Mouse (Mus musculus) thymus, postnatal 25 days (tissue): ENCODE measurements around the gene Lingo1.

Source experiments
- DNase-seq: peaks from one replicate; pipeline ENCODE4 v3.0.0; 2022

The Lingo1 gene

DNA sequence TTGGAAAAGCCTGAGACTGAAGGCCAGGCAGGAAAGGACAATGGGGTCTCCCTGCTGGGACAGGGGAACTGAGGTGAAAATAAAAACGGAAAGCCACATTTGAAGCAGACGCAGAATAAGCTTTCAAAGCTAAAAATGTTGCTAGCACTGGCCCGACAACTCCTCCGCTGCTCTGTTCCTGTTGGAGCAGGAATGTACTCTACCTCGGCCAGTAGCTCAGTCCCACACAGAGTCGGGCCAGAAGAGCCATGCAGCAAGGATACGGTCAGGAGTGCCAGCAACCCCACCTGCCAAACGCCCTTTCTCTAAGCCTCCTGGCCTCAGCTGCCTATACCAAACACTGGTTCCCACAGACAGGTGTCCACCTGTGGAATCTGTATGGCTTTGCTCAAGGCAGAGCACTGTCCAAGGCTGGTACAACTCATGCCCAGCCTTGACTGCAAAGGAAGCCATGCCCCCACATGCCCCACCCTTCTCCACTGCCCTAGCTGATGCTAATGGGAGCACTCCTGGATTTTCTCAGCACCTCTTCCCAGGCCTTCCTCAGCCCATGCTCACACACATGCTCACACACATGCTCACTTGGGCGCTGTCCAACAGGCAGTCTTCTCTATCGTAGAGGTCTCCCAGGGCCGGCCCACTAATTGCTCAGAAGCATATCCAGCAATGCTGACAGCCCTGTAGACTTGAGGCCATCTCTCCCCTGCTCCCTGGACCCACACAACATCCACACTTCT lies 74.0 kb downstream of the Lingo1 start:
- no peak for DNase-seq

DNA sequence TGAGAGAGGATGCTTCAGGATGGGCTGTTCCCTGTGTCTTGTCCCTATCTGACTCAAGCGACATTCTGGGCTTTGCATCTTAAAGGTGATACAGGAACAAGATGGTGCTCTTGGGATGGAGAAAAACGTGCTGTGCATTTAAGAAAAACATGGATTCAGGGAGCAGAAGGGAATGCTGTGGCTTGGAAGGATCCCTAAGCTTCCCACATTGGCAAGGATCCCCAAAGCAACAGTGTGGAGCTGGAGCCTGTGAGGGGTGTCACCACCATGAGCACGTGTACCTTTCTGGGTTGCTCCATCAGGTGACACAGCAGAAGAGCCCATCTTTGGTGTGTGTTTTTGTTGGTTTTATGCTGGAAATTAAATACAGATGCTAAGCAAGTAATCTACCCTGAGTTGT lies 77.3 kb downstream of the Lingo1 start:
- DNase-seq = no peak

GRCm38 (mm10) chr9:56716565-56716964 lies 79.7 kb downstream of the Lingo1 start:
- DNase-seq = no peak

GRCm38 (mm10) chr9:56716066-56716465 lies 80.2 kb downstream of the Lingo1 start:
- DNase-seq = no peak

GRCm38 (mm10) chr9:56714391-56714790 lies 81.9 kb downstream of the Lingo1 start:
- DNase-seq = no peak

- DNase-seq = no peak
Observed at GRCm38 (mm10) chr9:56712667-56713369, 83.5 kb downstream of the Lingo1 start.

GRCm38 (mm10) chr9:56710958-56711357 lies 85.3 kb downstream of the Lingo1 start:
- DNase-seq = no peak

DNA sequence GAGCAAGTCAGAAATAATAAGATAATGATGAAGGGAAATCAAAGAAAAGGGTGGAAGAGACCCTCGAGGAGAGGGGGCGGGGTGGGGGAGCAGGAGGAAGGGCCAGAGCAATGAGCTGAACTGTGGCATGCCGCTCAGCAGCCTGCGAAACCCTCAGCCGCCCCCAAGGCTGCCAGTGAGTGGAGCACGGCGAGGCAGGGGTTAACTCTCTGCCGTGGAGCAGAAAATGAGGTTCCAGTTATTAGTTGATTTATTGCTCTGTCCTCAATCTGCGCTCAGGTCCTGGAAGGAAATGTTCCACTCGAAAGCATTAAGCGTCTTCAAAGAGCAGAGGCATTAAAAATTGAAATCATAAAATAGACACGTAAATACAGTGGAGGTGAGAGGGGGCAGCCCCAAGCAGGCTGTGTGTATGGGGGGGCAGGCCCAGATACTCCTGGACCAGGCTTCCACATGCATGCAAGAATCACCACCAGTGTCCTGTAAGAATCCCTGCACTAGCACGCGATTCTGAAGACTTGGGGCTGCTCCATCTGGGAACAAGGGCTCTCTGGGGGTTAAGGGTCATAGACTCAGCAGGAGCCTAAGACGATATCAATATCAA lies 89.7 kb downstream of the Lingo1 start:
- no peak for DNase-seq

GRCm38 (mm10) chr9:56701394-56701793 lies 94.9 kb downstream of the Lingo1 start:
- no peak for DNase-seq

GRCm38 (mm10) chr9:56700866-56701265 lies 95.4 kb downstream of the Lingo1 start:
- DNase-seq = no peak

GRCm38 (mm10) chr9:56698715-56699370 lies 97.4 kb downstream of the Lingo1 start:
- DNase-seq = no peak

GRCm38 (mm10) chr9:56694079-56694478 lies 102.2 kb downstream of the Lingo1 start:
- no peak for DNase-seq

GRCm38 (mm10) chr9:56691226-56691625 lies 105.0 kb downstream of the Lingo1 start:
- no peak for DNase-seq

DNA sequence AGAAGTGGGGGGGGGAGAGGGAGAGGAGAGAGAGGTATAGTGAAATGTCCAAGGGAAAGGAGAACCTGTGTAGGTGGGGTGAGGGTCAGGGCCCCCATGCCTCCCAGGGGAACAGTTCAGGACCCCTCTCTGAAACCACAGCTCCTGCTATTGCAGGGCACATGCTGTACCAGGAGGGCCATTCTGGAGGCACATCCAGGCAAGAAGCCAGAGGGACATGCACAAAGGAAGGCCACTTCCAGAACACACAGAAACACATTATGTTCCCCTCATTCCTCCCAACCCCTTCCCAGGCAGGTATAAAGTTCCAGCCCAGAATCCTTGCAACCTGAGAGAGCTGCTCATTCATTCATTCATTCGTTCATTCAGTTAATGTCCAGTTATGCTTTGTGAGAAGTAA lies 105.6 kb downstream of the Lingo1 start:
- no peak for DNase-seq

DNA sequence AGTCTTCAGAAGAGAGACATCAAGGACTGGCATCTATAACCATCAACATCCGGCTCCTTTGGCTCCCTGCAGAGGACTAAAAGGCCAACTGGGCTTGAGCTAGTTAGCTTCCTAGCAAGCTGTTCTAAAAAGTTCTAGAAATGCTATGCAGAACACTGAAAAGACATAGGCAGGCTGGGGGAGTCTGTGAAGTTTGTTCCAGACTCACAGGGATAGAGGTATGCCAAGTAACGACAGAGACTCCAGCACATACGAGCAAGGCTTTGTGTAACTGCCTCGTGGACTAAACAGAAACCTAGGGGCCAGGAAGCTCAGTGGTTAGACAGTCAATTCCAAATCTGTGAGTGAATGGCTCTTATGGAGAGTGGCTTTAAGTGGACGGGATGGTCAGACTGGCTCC lies 108.8 kb downstream of the Lingo1 start:
- no peak for DNase-seq

- DNase-seq = no peak
Observed at GRCm38 (mm10) chr9:56687145-56687477, 109.2 kb downstream of the Lingo1 start.

DNA sequence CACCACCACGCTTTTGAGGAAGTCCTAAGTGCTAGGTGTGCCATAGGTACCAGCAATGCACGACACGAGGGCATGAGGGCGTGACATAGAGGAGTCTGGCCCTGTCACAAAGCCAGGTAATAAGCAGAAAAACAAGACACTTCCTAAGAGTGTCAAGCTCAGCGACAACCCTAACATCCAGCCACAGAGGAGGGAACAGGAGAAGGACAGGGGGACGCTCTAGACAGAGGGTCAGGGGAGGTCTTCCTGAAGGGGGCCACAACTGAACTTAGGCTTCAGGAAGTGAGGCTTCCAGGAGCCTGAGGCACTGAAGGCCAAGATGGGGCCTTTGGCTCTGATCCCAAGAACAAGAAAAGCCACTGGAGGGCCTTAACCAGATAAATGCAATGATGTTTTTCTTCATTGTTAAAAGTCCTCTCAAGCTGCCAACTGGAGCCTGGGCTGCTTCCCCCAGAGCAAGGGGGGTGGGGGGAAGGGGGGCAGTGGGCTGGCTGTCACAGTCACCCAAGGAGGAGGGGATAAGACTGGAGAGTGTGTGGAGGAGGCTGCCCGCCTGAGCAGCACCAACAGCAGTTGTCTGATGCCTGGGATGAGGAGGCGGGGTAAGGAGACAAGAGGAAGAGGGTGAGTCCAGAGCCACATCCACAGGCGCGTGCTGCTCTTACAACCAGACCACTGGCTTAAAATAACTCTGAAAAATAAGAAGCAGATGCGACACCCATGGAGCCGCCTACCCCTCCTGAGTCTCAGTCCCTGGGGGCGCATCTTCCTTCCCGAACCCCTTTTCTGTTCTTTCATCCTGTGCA lies 109.7 kb downstream of the Lingo1 start:
- DNase-seq = no peak

GRCm38 (mm10) chr9:56682826-56683225 lies 113.4 kb downstream of the Lingo1 start:
- DNase-seq = no peak

- DNase-seq = no peak
Observed at GRCm38 (mm10) chr9:56681950-56682349, 114.3 kb downstream of the Lingo1 start.

DNA sequence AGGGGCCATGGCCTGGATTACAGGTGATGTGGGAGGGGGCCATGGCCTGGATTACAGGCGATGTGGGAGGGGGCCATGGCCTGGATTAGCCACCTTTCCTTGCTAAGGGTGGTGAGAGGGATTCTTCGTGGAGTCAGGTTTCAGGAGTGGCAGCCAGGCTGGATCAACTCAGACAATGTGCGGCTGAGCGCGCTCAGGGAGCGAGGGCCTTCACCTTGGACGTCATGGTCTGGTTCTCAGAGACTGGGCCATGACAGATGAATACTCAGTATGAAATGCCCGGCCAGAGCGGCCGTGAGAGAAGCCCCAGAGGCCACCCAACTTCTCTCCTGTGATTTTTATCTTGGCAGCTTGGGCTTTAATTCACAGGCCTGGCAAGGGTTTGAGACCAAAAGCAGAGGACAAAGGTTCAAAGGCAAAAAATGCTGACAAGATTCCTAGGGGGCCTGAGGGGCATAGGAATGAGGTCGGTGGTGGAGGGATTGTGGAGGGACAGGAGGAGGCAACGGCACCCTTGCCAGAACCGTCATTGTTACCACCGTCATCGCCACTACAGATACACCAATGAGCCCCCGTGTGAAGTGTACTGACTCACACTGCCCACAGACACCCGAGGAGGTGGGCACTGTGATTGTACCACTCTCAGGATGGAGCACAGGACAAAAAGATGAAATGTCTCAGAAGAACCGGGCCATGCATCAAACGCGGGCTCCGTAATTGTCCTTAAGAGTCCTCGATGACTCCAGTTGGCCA lies 117.2 kb downstream of the Lingo1 start:
- no peak for DNase-seq

GRCm38 (mm10) chr9:56675696-56676095 lies 120.6 kb downstream of the Lingo1 start:
- no peak for DNase-seq

- no peak for DNase-seq
Observed at GRCm38 (mm10) chr9:56669605-56670221, 126.6 kb downstream of the Lingo1 start.
